8 mouse cellular contexts compared by ENCODE assay signal in the genomic region with DNA sequence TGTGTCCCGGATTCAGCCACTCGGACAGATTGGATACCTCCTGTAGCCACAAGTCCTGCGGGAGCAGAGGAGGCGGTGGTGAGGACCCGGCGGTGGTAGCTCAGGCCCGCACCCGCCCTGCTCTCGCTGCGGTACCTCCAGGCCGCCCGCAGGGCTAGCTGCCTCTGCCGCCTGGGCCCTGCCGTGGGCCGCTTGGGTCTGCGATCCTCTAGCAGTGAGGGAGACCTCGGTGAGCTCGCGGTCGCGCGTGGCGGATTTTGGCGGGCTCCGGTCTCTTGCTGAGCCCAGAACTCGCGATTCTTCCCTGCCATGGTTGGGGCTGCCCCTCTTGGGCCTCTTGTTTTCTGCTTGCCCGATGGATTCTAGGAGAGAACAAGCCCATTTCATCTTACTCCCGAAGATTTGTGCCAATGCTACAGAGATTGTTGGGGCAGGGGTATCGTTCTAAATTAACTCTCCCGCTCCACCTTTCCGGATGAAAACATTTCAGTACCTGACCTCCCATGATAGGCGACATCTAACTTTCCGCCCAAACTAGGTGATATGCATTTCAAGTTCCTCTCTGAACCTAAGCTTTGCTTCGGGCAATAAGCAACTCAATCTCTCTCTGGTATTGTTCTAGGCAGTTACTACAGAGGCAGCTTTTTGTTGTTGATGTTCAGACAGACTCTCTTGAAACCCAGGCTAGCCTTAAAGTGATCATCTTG. TPM values are rescaled to one million over a fixed set of nuclear protein-coding genes. Genes with fewer than 3 reads are reported as not detected.
A peak's percentile ranks its signal among the peaks of the same experiment; 100 is the strongest.
DNase-seq lines count a peak whose midpoint lies in the region; ATAC-seq and TF ChIP-seq lines count a peak whose summit lies in the region.

No protein-coding gene starts in this region.

- H3K36me3 ChIP-seq in testis, adult 2 months (ENCODE audit: control insufficient read depth, insufficient read depth, low read length), result no peaks in the 10 kb centered on the region; the same call in 1 of the 2 replicates
- H3K36me3 ChIP-seq in intestine, embryonic 16.5 days (ENCODE audit: control insufficient read depth, insufficient read depth, low read length), result peaks cover 3% of the 10 kb centered on the region; the same call in 1 of the 2 replicates
- H3K36me3 ChIP-seq in neural tube, embryonic 13.5 days, result peaks cover 31% of the 10 kb centered on the region

- no peak for DNase-seq in gastrocnemius, adult 2 months
- DNase-seq in gastrocnemius, adult 8-10 months (ENCODE audit: low spot score in 2 of 2), result no peak
- no peak for DNase-seq in testis, postnatal 14 days (ENCODE audit: low spot score)
- DNase-seq in frontal cortex, postnatal 14 days (ENCODE audit: low spot score in 2 of 2), result no peak
- no peak for DNase-seq in cerebellum, adult 9-10 months

- TF ChIP-seq POLR2A in testis, adult 2 months (IDR thresholded peaks at IDR 0.05; ENCODE audit: control insufficient read depth, low read depth, low read length), result no peak

- peak overlapping the region; percentile 84 for H3K4me3 ChIP-seq in gastrocnemius, adult 2 months
- peak overlapping the region; percentile 88 for H3K4me3 ChIP-seq in testis, adult 2 months (ENCODE audit: control insufficient read depth, low read depth, low read length)
- peak overlapping the region; percentile 87 for H3K4me3 ChIP-seq in intestine, embryonic 16.5 days (ENCODE audit: low read length)
- H3K4me3 ChIP-seq in neural tube, embryonic 13.5 days, result peak overlapping the region; percentile 80

- intact Hi-C loops in gastrocnemius, adult 2 months (cut with DNase I), result loop anchor here (5.0 to 10.0 kb wide), 2 partner anchors 221 to 339 kb away; partner anchors contain the start of gene Mrpl11

- peak overlapping the region; percentile 98 for H3K27ac ChIP-seq in gastrocnemius, adult 2 months
- H3K27ac ChIP-seq in testis, adult 2 months (ENCODE audit: control insufficient read depth, insufficient read depth, low read depth, low read length), result peak overlapping the region; percentile 80
- peak overlapping the region; percentile 88 for H3K27ac ChIP-seq in intestine, embryonic 16.5 days (ENCODE audit: low read length)
- peak overlapping the region; percentile 92 for H3K27ac ChIP-seq in neural tube, embryonic 13.5 days (replicated peaks)

- H3K27me3 ChIP-seq in testis, adult 2 months (ENCODE audit: control insufficient read depth, insufficient read depth, low read length), result no peaks in the 10 kb centered on the region
- H3K27me3 ChIP-seq in intestine, embryonic 16.5 days (replicated peaks; ENCODE audit: control insufficient read depth, insufficient read depth, low read length), result no peaks in the 10 kb centered on the region
- no peaks in the 10 kb centered on the region for H3K27me3 ChIP-seq in neural tube, embryonic 13.5 days

- H3K4me1 ChIP-seq in testis, adult 2 months (ENCODE audit: control insufficient read depth, insufficient read depth, low read length), result peaks cover 7% of the 10 kb centered on the region
- H3K4me1 ChIP-seq in intestine, embryonic 16.5 days (ENCODE audit: control insufficient read depth, insufficient read depth, low read length), result peaks cover 12% of the 10 kb centered on the region
- peaks cover 47% of the 10 kb centered on the region for H3K4me1 ChIP-seq in neural tube, embryonic 13.5 days (replicated peaks)

- WGBS in intestine, embryonic 16.5 days, result 2% methylated on average over 35 of the region's 35 CpGs
- 2% methylated on average over 35 of the region's 35 CpGs for WGBS in neural tube, embryonic 13.5 days

- H3K4me2 ChIP-seq in intestine, embryonic 16.5 days (ENCODE audit: low read depth, low read length), result peak overlapping the region; percentile 67
- H3K4me2 ChIP-seq in neural tube, embryonic 13.5 days, result peak overlapping the region; percentile 89

- H3K9me3 ChIP-seq in intestine, embryonic 16.5 days (ENCODE audit: control insufficient read depth, low read length), result no peaks in the 10 kb centered on the region
- no peaks in the 10 kb centered on the region for H3K9me3 ChIP-seq in neural tube, embryonic 13.5 days

- peak; percentile 72 for ATAC-seq in intestine, embryonic 16.5 days
- peak; percentile 71 for ATAC-seq in neural tube, embryonic 13.5 days (ENCODE audit: low read depth)

- H3K9ac ChIP-seq in intestine, embryonic 16.5 days (ENCODE audit: low read depth, low read length), result peak overlapping the region; percentile 95
- H3K9ac ChIP-seq in neural tube, embryonic 13.5 days, result peak overlapping the region; percentile 83

- no peak for TF ChIP-seq CTCF in gastrocnemius, adult 2 months (IDR thresholded peaks at IDR 0.05)
- TF ChIP-seq CTCF in testis, adult 2 months (IDR thresholded peaks at IDR 0.05; ENCODE audit: control insufficient read depth, insufficient read depth, insufficient replicate concordance, low read depth, low read length), result no peak

RNA-seq across cellular contexts. Expression of gene Rce1, which starts 0.5 kb away (rescaled TPM):
- 1 to 10 TPM; 5.1 to 5.9 TPM for total RNA-seq in gastrocnemius, adult 2 months (2021)
- total RNA-seq in gastrocnemius, adult 8-10 months (2022), result 1 to 10 TPM; 3.2 to 7.5 (median 4.0) TPM
- polyA plus RNA-seq in testis, adult 2 months (2012; rRNA removed), result 41.2 and 43.7 TPM in 2 replicates
- polyA plus RNA-seq in intestine, embryonic 16.5 days (2015; fragmentation: Nextera tagmentation; extraction: Ambion mirVana), result 66.0 and 69.2 TPM in 2 replicates
- 51.8 and 56.0 TPM in 2 replicates for polyA plus RNA-seq in neural tube, embryonic 13.5 days (2015; fragmentation: Nextera tagmentation; extraction: Ambion mirVana)

RNA-seq across cellular contexts. Expression of gene Lrfn4, which starts 10.5 kb away (rescaled TPM):
- 1 to 10 TPM; 1.5 to 1.6 TPM for total RNA-seq in gastrocnemius, adult 2 months (2021)
- 1 to 10 TPM in 2 of 4 experiments, under 1 TPM in 2; 0.46 to 6.3 (median 1.1) TPM for total RNA-seq in gastrocnemius, adult 8-10 months (2022)
- 1.7 and 1.9 TPM in 2 replicates for polyA plus RNA-seq in testis, adult 2 months (2012; rRNA removed)
- polyA plus RNA-seq in intestine, embryonic 16.5 days (2015; fragmentation: Nextera tagmentation; extraction: Ambion mirVana), result 2.7 and 4.0 TPM in 2 replicates
- polyA plus RNA-seq in neural tube, embryonic 13.5 days (2015; fragmentation: Nextera tagmentation; extraction: Ambion mirVana), result 10.5 and 10.9 TPM in 2 replicates
